Mouse (Mus musculus): ENCODE measurements around the gene Xcl1.

Xcl1 gene

DNA sequence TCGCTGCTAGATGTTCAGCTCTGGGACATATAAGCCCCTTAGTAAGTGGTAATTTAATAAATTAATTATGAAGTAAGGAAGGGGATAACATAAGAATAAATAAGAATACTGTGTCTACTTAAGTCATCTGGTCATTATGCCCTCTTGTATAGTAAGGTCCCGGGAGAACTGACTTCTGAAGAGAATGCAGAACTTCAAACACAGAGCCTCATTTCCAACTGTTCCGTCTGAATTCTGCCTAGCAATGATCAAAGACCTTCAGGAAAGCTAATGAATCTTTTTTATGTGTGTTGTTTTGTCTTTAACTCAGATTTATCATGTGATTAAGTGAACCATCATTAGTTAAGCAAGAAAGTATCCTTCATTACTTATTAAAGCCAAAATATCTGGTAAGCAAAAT lies 5.3 kb downstream of the Xcl1 start:
- in situ Hi-C loops (cut with MboI; ENCODE audit: low pct_unique_long_range_greater_than_20kb in 1 of 2, low sequenced_read_pairs in 2 of 2, unreplicated experiment in 1 of 2): no loop called here

DNA sequence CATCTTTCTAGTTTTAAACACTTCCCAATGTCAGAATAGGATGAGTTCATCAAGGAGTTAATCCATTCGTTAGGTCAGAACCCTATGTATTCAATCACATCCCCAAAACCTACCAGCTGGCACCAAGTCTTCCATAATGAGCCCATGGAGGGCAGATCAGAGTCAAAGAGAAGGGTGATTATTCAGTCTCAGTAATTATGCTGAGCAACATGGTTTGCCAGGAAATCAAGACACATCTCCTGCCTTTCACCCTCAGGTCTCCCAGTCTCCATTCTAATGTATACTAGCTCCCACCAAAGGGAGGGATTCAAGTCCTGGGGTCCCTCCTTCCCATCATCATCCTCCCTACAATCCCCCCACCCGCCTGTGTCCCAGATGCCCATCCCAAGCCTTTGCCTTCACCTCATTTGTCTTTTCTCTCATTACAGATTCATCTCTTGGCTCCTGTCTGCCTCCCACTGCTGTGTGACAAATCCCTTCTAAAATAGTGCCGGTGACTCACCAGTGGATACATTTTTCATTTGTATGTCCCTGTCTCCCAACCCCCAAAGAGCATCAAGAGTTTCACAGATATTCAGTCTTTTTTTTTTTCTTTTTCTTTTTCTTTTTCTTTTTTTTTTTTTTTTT lies 8.7 kb downstream of the Xcl1 start:
- in situ Hi-C loops (cut with MboI; ENCODE audit: low pct_unique_long_range_greater_than_20kb in 1 of 2, low sequenced_read_pairs in 2 of 2, unreplicated experiment in 1 of 2): no loop called here

DNA sequence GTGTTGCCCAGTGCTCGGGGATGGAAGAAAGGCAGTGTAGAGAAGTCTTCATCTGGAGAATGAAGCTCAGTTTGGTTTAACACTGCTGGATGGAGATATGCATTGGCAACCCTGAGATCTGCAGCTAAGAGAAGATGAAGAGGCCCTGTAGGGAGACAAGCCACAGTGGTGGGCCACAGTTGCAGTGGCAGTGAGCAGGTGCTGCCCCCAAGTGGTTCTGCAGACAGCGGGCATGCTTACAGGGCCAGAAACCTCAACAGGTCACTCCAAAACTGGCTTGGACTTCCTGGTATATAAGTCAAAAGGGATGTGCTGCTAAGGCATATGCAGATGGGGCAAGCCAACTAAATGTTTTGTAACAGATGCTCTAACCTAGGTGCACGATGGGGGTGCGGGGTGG lies 30.3 kb downstream of the Xcl1 start:
- in situ Hi-C loops (cut with MboI; ENCODE audit: low pct_unique_long_range_greater_than_20kb in 1 of 2, low sequenced_read_pairs in 2 of 2, unreplicated experiment in 1 of 2): no loop called here

DNA sequence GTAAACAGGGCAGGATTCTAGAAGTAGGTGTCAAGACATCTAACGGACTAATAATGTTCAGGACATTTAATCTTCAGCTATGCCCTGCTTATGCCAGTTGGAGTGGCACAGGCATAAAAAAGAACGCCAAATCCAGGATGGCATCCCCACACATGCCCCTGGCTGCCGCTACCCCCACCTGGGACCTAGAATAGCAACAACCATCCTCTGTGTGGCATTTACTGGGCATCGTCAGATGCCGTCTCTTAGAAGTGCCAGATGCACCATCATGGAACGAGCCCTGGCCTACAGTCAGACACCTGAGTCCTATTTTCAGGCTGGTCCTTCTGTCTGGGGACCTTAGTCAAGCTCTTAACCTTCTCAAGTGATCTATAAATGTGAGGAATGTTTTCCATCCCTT lies 34.6 kb downstream of the Xcl1 start:
- in situ Hi-C loops (cut with MboI; ENCODE audit: low pct_unique_long_range_greater_than_20kb in 1 of 2, low sequenced_read_pairs in 2 of 2, unreplicated experiment in 1 of 2): no loop called here

DNA sequence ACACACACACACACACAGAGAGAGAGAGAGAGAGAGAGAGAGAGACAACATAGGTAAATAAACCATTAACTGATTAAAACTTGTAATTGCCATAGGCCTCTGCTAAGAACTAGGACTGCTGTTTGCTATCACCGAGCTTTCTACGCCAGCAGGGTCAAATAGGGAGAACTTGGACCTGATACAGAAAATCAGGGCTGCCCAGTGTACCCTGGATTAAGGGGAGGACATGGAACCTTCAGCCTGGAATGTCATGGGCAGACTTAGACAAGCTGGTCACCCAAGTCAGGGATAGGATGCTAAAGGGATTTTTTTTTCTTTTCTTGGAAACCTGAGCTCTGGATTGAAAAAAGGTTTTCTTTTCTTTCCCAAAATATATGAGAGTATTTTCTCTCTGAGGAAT lies 35.1 kb downstream of the Xcl1 start:
- in situ Hi-C loops (cut with MboI; ENCODE audit: low pct_unique_long_range_greater_than_20kb in 1 of 2, low sequenced_read_pairs in 2 of 2, unreplicated experiment in 1 of 2): no loop called here

DNA sequence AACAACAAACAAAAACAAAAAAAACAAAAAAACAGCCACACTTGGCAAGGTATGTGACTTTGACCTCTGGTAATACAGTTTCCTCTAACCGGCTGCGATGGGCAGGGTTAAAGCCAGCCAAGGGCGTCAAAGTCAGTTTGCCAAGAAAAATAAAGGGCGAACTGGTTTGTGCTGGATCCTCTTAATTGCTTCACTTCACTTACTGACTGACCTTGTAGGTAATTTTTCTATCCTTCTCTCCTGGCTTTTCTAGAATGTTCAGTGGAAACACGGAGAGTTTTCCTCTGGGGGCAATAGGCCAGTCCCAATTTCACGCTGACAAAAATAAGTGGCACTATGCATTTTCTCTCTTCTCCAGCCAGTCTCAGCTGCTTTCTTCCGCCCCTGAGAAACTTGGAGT lies 35.8 kb downstream of the Xcl1 start:
- in situ Hi-C loops (cut with MboI; ENCODE audit: low pct_unique_long_range_greater_than_20kb in 1 of 2, low sequenced_read_pairs in 2 of 2, unreplicated experiment in 1 of 2): no loop called here

DNA sequence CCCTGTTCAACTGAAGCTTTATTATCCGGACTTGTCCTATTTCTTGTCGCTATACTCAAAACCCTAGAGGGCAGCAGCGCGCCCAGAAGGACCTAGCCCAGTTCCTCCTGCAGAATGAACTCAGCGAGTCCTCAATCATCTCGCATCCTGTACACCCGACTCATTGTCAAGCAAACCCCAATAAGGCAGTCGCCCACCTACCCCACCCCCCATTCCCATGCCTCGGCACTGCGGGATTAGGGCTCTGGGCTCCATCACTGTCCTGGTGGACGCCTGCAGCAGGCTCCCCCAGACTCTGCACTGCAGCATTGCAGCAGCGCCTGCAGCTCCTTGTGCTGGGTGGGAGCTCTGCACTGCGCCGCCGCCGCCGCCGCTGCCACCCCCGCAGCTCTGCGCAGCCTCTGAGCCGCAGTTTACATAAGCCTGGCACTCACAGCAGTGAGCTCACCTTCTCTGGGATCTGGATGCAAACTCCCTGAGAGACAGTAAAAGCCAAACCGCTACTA lies 36.4 kb downstream of the Xcl1 start:
- in situ Hi-C loops (cut with MboI; ENCODE audit: low pct_unique_long_range_greater_than_20kb in 1 of 2, low sequenced_read_pairs in 2 of 2, unreplicated experiment in 1 of 2): no loop called here

DNA sequence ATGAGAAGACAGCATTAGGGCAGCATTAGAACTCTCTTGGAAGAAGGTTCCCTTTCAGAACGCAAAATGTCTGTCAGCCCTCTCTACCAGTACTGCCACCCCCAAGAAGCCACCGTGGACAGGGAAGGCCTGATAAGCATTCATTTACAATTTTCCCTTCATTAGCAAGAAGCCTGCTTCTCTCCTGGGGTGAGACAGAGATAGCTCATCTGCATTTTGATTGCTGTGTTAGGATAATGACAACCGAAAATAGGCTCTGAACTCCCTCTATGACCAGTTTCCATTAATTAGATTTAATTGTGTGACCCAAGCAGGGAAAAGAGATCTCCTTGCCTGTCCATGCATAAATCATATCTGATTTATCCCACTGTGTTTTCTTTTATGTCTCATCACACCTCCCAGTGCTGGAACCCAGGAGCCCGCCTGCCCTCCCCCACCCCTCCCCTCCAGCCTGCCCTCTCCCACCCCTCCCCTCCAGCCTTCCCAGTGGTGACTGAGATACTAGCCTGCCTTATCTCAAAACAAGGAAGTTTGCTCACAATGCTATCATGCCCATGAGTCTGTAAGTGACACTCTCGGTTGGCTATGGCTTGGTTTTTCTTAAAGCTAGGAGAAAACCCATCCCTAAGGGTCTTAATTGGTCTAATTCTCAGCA lies 38.0 kb downstream of the Xcl1 start:
- in situ Hi-C loops (cut with MboI; ENCODE audit: low pct_unique_long_range_greater_than_20kb in 1 of 2, low sequenced_read_pairs in 2 of 2, unreplicated experiment in 1 of 2): no loop called here

DNA sequence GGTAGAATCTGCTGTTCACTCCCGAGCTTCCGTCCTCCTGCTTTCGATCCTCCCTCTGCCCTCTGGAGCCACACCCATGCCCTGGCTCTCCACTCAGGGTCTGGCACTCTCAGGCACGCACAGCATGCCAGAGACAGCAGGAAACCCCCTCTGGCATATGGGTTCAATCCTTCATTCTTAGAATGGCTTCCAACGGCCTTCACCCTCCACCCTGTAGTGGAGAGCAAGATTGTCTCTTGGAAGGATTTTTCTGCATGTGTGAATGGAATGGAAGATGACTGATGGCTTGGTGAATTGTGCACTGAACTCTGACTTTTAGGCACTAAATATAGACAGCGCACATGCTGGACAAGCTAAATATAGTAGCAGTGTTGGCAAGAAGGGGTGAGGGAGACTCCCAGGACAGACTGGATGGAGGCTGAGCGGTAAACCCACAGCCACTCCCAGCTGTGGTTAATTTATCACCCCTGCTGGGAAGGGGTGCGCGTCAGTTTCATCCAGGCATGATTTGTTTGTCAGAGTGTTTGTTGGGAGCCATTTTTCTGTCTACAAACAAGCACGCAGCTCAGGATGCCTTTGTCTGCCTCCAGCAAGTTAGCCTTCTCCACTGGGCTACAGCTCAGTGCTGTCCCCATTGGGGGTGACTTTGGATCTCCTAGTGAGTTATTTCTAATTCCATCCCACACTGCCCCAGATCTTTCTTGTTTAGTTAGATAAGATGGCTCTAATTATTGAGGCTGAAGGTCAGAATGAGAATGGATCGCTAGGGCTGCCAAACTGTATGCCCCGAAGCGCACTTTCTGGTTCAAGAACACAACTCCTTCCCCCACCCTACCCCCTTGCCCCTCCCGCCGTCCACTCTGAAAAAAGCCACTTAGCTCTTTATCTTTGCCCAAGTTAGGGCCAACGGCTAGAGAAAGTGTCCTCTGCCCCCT lies 38.8 kb downstream of the Xcl1 start:
- in situ Hi-C loops (cut with MboI; ENCODE audit: low pct_unique_long_range_greater_than_20kb in 1 of 2, low sequenced_read_pairs in 2 of 2, unreplicated experiment in 1 of 2): no loop called here

DNA sequence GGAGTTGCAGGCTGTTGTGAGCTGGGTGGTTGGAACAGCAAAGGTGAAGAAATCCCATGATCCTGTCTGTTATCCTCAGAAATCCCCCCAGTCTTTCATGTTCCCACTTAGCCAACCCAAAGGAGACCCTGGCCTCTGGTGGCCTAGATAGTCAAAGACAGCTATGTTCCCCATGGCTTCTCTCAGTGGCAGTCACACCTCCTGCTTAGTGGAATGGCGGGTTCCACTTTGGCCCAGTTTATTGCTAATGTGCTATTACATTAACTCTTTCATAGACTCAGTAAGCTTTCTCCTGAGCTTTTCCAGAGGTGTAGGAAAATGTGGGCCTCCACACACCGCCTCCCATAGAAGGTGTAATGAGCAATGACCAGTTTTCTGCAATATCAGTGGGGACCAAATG lies 39.5 kb downstream of the Xcl1 start:
- in situ Hi-C loops (cut with MboI; ENCODE audit: low pct_unique_long_range_greater_than_20kb in 1 of 2, low sequenced_read_pairs in 2 of 2, unreplicated experiment in 1 of 2): no loop called here

DNA sequence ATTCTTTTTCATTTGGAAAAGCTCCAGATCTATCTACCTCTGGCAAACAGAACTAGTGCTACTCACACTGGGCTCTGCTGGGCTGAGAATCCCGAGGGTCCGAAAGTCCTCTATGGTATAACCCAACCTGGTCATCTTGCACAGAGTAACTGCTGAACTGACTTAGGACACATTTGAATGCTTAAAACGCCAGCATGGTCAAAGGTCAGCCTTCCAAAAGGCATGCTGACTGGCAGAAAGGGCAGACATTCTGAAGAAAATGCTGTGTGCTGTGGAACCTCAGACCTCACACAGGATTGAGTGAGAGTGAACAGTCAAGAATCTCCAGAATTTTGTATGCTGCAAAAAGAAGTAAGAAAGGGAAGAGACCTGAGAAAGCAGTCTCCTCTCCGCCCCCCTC lies 45.0 kb downstream of the Xcl1 start:
- in situ Hi-C loops (cut with MboI; ENCODE audit: low pct_unique_long_range_greater_than_20kb in 1 of 2, low sequenced_read_pairs in 2 of 2, unreplicated experiment in 1 of 2): no loop called here

DNA sequence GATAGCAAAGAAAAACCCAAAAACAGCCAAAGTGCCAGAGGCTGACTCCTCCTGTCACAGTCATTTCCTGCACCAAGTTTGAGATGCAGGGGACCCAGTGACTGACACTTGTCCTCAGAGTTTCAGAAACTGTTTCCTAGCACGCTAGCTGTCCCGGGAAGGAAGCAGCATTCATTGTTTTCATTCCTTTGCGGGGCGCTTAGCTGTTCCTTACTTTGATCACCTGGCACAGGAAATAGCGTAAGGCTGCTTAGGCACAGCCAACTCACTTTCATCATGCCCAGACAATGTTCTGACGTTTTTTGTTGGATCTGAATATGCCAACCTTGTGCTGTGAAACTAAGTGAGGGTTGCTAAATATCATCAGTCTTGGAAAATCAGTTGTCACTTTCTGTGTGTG lies 46.8 kb downstream of the Xcl1 start:
- in situ Hi-C loops (cut with MboI; ENCODE audit: low pct_unique_long_range_greater_than_20kb in 1 of 2, low sequenced_read_pairs in 2 of 2, unreplicated experiment in 1 of 2): no loop called here

DNA sequence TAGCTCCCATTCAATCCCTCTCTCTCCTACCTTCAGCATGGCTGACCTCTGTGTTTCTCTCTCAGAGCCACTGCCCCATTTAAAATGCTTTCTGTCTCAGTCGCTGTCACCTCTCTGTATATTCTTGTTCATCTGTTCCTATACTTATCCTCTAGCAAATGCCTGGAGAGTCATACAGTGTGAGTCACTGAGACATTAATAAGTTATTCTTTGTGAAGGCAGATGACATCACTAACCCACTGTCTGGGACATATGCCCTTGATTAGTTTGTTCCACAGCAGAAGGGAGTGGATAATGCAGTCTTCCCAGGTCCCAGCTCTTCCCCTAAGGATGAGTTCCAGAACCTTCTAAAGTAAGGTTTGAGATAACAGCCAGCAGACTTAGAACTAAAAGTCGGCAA lies 47.6 kb downstream of the Xcl1 start:
- in situ Hi-C loops (cut with MboI; ENCODE audit: low pct_unique_long_range_greater_than_20kb in 1 of 2, low sequenced_read_pairs in 2 of 2, unreplicated experiment in 1 of 2): no loop called here

DNA sequence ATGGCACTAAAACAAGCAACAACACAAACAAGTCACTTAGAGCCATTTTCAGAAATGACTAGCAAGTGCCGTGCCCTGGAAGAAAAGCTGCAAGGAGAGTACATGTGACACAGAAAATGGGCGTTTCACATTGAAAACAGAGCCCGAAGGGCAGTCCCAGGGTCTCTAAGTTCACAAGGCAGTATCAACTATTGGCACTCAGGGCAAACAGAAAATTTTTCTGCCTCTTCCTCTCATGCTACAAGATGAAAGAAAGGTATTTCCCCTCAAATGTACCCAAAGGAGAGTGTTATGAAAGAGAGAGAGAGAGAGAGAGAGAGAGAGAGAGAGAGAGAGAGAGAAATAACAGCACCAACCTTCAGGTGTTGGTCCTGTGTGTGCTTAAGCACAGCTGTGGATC lies 53.4 kb downstream of the Xcl1 start:
- in situ Hi-C loops (cut with MboI; ENCODE audit: low pct_unique_long_range_greater_than_20kb in 1 of 2, low sequenced_read_pairs in 2 of 2, unreplicated experiment in 1 of 2): no loop called here

Measured in mouse embryonic stem cell (cell line).